Mouse (Mus musculus): ENCODE data around the gene Gtf2f2. TPM values are rescaled to one million over a fixed set of nuclear protein-coding genes. Genes with fewer than 3 reads are reported as not detected.
"Not testable (repeated sequence)": the region's sequence is repeated elsewhere in the genome, so short reads cannot be mapped to it uniquely, and the experiment has no call there.

Gtf2f2 gene
- total RNA-seq, 2 experiments from 2014 or later = 25.0 to 27.4 TPM

GRCm38 (mm10) chr14:75992371-75992770 lies 18.3 kb downstream of the Gtf2f2 start:
- DNase-seq = no peak

GRCm38 (mm10) chr14:75990936-75991335 lies 19.7 kb downstream of the Gtf2f2 start:
- no peak for DNase-seq

GRCm38 (mm10) chr14:75989168-75989567 lies 21.5 kb downstream of the Gtf2f2 start:
- no peak for DNase-seq

GRCm38 (mm10) chr14:75986878-75987483 lies 23.7 kb downstream of the Gtf2f2 start:
- DNase-seq = no peak

GRCm38 (mm10) chr14:75985112-75985511 lies 25.6 kb downstream of the Gtf2f2 start:
- peak; percentile 11 for DNase-seq

GRCm38 (mm10) chr14:75983891-75984290 lies 26.8 kb downstream of the Gtf2f2 start:
- DNase-seq = no peak

- no peak for DNase-seq
Measured at GRCm38 (mm10) chr14:75981231-75981630, 29.4 kb downstream of the Gtf2f2 start.

- no peak for DNase-seq
Measured at GRCm38 (mm10) chr14:75976107-75976506, 34.6 kb downstream of the Gtf2f2 start.

GRCm38 (mm10) chr14:75967291-75967690 lies 43.4 kb downstream of the Gtf2f2 start:
- DNase-seq = no peak

GRCm38 (mm10) chr14:75964433-75964832 lies 46.2 kb downstream of the Gtf2f2 start:
- no peak for DNase-seq

- DNase-seq = no peak
Measured at GRCm38 (mm10) chr14:75964000-75964399, 46.7 kb downstream of the Gtf2f2 start.

GRCm38 (mm10) chr14:75963215-75963614 lies 47.5 kb downstream of the Gtf2f2 start:
- no peak for DNase-seq

- DNase-seq = no peak
Measured at GRCm38 (mm10) chr14:75962250-75962649, 48.4 kb downstream of the Gtf2f2 start.

- DNase-seq = no peak
Measured at GRCm38 (mm10) chr14:75954766-75955165, 55.9 kb downstream of the Gtf2f2 start, which contains the start of gene Kctd4. Gene Kctd4 (plus strand): TSS chr14:75955009.

- DNase-seq = no peak
Measured at GRCm38 (mm10) chr14:75953011-75953410, 57.7 kb downstream of the Gtf2f2 start.

GRCm38 (mm10) chr14:75947674-75948073 lies 63.0 kb downstream of the Gtf2f2 start:
- DNase-seq = no peak

GRCm38 (mm10) chr14:75942365-75942764 lies 68.3 kb downstream of the Gtf2f2 start:
- no peak for DNase-seq

- DNase-seq = no peak
Measured at GRCm38 (mm10) chr14:75941500-75941899, 69.2 kb downstream of the Gtf2f2 start.

- no peak for DNase-seq
Measured at GRCm38 (mm10) chr14:75937714-75938113, 73.0 kb downstream of the Gtf2f2 start.

GRCm38 (mm10) chr14:75934359-75934758 lies 76.3 kb downstream of the Gtf2f2 start:
- DNase-seq = peak; percentile 6

GRCm38 (mm10) chr14:75931266-75931665 lies 79.4 kb downstream of the Gtf2f2 start:
- DNase-seq = peak; percentile 7

GRCm38 (mm10) chr14:75929713-75930112 lies 81.0 kb downstream of the Gtf2f2 start:
- not testable (repeated sequence) for DNase-seq

GRCm38 (mm10) chr14:75923314-75924052 lies 87.2 kb downstream of the Gtf2f2 start:
- no peak for DNase-seq

GRCm38 (mm10) chr14:75912665-75913064 lies 98.0 kb downstream of the Gtf2f2 start:
- DNase-seq = no peak

All from heart, postnatal 4 days (tissue).